Mouse (Mus musculus): ENCODE measurements around the gene Fut11. TPM values are rescaled to one million over a fixed set of nuclear protein-coding genes. Genes with fewer than 3 reads are reported as not detected.

Gene Fut11
- polyA plus RNA-seq, 1 experiment, result 7.4 TPM

DNA sequence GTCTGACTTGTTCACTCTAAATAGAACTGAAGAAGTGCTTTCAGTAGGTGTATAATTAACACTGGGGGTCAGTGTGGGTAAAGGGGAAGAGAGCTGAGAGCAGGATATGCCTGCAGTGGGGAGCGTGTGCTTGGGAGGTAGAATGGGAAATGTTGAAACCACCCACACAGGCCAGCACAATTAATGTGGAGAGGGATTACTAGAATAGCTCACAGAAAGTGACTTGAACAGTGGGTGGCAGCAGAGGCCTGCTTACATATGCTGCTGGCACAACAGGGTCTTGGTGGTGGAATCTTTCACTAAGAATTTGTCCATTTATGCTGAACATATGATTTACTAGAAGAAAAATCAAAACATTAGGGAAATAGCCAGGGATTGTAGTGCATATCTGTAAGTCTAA, 2.2 kb downstream of the Fut11 start:
- no peak for TF ChIP-seq GATA1 (IDR thresholded peaks at IDR 0.05; ENCODE audit: low read length)

DNA sequence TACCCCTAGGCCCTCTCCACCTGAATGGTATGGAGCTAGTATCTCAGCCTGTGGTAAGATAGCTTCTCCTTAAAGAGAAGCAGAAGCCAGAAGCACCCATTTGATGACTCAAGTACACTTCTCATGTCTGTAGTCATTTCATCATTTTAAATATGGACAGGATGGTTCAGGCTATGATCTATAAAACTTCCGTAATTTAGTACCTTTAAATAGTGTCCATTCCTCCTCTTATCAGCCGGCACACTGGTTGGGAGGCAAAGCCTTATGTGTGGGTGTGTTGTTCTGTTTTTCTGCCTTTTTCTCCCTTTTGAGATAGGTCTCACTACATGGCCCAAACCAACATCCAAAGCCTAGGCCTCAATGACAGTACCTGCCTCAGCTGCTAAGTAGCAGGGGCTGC, 3.7 kb downstream of the Fut11 start:
- TF ChIP-seq GATA1 (IDR thresholded peaks at IDR 0.05; ENCODE audit: low read length), result no peak

DNA sequence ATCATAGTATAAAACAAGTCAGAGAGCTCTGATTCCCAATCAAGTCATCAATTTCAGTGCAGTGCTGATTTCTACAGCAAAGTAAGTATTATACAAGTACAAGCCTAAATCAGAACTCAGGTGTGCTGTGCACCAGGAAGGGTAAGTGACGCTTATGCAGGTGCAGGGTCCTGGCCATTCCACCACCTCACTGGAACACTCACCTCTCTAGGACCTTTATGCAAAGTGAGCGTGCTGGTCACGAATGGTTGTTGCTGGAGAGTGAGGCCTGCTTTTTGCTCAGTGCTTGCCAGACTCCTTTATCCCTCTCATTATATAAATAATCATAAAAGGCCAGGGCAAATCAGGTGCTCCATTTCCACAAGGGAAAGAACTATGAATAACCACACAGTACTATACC, 5.6 kb downstream of the Fut11 start:
- TF ChIP-seq GATA1 (IDR thresholded peaks at IDR 0.05; ENCODE audit: low read length), result no peak

DNA sequence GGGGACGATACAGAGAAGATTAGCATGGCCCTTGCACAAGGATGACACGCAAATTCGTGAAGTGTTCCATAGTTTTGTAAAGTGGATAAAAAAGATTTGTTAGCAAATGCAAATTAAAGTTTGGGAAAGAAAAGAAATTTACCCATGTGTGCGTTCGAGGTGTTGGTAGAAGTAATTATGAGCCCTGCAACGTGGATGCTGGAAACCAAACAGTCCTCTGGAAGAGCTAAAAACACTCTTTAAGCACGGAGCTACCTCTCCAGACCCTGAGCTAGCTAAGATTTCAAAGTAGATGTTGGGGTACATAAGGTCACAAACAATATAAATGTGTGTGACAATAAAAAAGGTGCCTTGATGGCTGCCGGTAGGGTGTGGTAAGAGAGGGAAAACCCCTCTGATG, 6.8 kb downstream of the Fut11 start:
- TF ChIP-seq GATA1 (IDR thresholded peaks at IDR 0.05; ENCODE audit: low read length), result no peak

DNA sequence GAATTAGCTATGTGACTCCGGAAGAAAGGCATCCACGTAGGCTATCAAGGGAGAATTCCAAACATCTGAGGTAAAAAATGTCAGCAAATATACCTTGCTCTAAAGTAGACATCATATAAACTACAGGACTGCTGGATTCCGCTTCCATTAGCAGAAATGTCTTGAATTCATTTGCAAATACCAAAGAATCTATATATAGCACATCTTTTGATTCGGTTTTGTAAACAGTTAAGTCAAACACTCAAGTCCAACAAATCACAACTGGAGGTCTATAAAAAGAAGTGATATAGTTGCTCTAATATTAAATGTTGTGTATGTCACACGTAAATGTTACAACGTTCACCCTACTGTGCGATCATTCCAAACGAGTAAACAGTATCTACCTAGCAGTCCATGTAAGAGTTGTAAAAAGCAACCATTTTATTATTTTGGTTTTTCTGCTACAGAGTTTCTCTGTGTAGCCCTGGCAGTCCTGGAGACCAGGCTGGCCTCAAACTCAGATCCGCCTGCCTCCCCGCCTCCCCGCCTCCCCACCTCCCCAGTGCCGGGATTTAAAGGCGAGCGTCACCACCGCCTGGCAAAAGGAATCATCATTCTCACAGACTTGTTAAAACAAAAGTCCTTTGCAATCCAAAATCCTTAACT, 7.5 kb downstream of the Fut11 start:
- no peak for TF ChIP-seq GATA1 (IDR thresholded peaks at IDR 0.05; ENCODE audit: low read length)

DNA sequence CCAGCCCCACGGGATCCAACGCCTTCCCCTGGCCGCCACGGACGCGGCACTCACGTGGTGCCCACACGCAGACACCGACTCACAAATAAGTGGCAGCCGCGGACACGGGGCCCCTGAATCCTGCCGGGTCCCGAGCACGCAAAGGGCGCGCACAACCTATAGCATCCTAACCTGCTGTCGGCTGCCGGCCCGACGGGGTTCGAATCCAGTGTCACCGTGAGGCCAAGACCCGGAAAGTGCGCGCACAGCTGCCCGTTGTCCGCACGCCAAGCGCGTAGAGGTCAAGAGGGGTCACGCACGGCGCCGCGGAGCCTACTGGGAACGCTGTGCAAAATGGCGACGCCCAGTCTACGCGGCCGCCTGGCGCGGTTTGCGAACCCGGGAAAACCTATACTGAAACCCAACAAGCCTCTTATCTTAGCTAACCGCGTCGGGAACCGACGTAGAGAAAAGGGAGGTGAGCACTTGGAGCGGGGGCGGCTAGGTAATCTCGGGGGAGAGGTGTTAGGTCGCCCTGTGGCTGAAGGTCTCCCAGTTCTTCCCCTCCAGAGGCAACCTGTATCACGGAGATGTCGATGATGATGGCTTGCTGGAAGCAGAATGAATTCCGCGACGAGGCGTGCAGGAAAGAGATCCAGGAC, 8.1 kb downstream of the Fut11 start, which contains the start of gene Chchd1:
TSS of gene Chchd1 (plus strand) at position 266 of the 641 bp plus-strand sequence.
- no peak for TF ChIP-seq GATA1 (IDR thresholded peaks at IDR 0.05; ENCODE audit: low read length)

DNA sequence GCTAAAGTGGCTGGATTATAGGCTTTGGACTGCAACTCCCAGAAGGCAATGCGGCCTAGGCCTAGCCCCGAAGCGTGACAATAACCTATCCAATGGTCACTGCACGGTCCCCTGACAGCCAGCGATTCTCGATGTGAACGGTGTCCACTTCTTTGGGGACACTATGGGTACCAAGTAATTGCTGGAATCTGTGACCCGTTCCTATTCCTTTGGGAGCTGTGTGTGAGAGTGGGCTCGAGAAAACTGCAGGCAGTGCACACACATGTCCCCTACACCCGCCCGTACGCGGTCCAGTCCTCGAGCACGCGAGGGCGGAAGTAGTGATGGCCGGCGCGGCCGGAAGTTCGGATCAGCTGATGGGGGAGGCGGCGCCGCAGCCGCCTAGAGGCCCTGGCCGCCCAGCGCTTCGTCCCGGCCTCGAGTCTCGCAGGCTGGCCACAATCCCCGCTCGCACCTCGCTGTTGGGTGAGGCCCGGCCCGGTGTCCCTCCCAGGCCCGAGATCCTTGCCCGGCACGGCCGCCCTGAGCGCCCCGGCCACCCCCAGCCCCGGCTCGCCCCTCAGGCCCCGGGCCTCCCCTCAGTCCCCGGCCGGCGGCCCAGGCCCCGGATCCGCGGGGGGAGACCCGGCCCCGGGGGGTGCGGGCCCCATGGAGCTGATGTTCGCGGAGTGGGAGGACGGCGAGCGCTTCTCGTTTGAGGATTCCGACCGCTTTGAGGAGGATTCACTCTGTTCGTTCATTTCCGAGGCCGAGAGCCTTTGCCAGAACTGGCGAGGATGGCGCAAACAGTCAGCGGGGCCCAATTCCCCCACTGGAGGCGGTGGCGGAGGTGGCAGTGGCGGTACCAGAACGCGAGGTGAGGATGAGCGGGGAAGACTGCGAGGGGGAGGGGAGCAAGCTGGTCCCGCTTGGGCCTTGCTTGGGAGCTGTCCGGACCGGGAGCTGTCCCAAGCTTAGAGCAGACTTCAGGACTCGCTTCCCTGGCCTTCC, 12.7 kb downstream of the Fut11 start, which contains the start of gene Zswim8:
TSS of gene Zswim8 (plus strand) at position 352 of the 990 bp plus-strand sequence.
- TF ChIP-seq GATA1 (IDR thresholded peaks at IDR 0.05; ENCODE audit: low read length), result no peak

DNA sequence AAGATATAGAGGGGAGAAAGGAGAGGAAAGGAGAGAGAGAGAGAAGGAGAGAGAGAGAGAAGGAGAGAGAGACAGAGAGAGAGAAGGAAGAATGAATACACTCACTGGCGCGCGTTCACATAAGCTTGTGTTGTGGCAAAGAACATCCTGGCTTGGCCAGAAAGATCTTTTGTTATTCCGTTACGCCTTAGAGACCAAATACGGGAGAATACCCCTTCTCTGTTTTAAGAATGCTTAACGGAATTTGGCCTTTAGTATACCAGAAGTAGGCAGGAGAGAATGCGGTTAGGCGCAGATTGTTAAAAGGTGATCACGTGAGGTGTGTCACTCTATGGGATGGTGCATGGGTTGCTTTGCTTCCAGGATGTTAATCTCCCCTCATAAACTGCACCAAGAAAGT, 13.5 kb downstream of the Fut11 start:
- TF ChIP-seq GATA1 (IDR thresholded peaks at IDR 0.05; ENCODE audit: low read length), result no peak

DNA sequence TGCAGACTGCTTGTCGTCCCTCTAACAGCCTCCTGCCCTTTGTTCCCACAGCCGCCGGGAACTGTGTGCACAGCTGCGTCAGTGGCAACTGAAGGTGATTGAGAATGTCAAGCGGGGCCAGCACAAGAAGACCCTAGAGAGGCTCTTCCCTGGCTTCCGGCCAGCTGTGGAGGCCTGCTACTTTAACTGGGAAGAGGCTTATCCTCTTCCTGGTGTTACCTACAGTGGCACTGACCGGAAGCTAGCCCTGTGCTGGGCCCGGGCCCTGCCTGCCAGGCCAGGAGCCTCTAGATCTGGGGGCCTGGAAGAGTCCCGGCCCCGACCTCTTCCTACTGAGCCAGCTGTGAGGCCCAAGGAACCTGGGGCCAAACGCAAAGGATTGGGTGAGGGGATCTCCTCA, 19.1 kb downstream of the Fut11 start:
- no peak for TF ChIP-seq GATA1 (IDR thresholded peaks at IDR 0.05; ENCODE audit: low read length)

DNA sequence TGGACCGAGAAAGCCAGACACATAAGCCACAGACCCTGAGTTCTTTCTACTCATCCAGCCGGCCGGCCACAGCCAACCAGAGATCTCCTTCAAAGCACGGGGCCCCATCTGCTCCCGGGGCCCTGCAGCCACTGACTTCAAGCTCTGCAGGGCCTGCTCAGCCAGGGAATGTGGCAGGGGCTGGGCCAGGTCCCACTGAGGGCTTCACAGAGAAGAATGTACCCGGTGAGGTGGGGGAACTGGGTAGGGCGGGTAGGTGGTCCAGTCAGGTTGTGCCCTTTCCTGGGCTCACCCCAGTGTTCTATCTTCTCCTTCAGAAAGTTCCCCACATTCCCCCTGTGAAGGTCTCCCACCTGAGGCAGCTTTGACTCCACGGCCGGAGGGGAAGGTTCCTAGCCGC, 23.7 kb downstream of the Fut11 start:
- TF ChIP-seq GATA1 (IDR thresholded peaks at IDR 0.05; ENCODE audit: low read length), result no peak

DNA sequence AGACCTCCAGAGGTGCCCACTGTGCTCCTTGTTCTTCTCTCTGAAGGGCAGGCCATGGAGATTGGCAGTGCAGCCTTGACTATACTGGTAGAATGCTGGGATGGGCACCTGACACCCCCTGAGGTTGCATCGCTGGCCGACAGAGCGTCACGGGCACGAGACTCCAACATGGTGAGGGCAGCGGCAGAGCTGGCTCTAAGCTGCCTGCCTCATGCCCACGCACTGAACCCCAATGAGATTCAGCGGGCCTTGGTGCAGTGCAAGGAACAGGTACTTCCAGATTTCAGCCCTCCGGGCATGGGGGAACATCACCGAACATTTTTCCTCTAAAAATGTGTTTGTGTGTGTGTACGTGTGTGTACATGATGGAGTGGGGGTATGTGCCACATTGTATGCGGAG, 25.0 kb downstream of the Fut11 start:
- TF ChIP-seq GATA1 (IDR thresholded peaks at IDR 0.05; ENCODE audit: low read length), result no peak

DNA sequence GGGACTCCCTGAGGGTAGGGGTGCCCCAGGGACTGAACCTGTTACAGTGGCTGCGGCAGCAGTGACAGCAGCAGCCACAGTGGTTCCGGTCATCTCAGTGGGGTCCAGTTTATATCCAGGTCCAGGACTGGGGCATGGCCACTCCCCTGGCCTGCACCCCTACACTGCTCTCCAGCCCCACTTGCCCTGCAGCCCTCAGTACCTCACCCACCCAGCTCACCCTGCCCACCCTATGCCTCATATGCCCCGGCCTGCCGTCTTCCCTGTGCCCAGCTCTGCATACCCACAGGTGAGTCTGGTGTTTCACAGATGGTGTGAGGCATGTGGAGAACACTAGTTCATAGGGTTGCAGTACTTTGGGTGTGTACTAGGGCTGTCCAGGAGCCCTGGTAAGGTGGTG, 26.6 kb downstream of the Fut11 start:
- TF ChIP-seq GATA1 (IDR thresholded peaks at IDR 0.05; ENCODE audit: low read length), result no peak

DNA sequence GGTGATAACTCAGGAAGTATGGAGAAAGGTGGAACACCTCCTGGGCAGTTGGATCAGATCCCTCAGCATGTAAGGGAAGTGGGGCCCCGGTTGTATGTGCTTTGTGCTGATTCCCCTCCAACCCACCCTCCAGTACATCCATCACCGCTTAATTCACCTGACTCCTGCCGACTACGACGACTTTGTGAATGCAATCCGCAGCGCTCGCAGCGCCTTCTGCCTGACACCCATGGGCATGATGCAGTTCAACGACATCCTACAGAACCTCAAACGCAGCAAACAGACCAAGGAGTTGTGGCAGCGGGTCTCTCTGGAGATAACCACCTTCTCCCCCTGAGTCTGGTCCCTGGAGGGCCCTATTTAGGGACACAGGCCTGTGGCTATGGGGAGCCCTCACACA, 28.2 kb downstream of the Fut11 start:
- no peak for TF ChIP-seq GATA1 (IDR thresholded peaks at IDR 0.05; ENCODE audit: low read length)

DNA sequence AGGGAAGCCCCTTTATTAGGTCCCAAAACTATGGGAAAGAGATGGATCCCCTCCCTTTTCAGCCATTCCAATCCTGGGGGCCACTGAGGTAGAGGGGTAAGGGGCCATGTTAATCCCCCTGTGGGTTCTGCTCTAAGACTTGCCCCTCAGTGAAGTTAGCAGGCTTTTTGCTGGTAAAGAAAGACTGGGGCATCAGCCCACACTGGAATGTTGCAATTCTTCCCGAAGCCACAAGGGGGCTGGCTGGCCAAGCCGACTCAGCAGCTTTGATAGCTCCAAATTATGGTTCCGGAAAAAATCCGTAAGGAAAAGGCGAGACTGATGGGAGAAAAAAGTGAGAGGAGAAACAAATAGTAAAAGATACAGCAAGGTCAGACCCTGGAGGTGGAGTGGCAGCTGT, 29.3 kb downstream of the Fut11 start:
- TF ChIP-seq GATA1 (IDR thresholded peaks at IDR 0.05; ENCODE audit: low read length), result no peak

DNA sequence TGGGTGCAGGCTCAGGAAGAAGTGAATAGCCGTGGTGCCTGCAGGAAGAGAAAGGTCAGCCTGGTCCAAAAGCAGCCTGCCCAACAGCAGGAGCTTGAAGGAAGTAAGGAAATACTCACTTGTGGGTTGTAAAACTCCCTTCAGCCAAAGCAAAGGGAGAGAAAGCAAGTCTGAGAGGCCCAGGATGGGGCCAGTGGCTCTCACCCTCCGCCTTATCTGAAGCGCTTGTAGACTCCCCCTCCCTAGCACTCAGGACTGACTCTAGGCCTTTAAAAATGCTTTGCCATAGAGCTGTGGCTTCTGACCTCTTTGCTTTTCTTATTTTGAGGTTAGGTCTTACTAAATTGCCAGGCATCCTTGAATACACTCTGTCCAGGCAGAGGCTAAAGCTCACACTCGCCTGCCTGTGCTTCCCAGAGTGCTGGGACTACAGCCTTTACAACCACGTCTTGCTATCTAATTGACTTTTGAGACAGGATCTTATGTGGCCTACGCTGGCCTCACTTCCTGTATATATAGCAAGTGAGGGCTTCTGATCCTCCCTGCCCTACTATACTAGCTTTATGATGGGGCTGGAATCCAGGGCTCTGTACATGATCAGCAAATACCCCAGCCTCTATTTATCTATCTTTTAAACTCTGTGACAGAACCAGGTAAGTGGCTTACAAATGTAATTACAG, 31.0 kb downstream of the Fut11 start:
- no peak for TF ChIP-seq GATA1 (IDR thresholded peaks at IDR 0.05; ENCODE audit: low read length)

DNA sequence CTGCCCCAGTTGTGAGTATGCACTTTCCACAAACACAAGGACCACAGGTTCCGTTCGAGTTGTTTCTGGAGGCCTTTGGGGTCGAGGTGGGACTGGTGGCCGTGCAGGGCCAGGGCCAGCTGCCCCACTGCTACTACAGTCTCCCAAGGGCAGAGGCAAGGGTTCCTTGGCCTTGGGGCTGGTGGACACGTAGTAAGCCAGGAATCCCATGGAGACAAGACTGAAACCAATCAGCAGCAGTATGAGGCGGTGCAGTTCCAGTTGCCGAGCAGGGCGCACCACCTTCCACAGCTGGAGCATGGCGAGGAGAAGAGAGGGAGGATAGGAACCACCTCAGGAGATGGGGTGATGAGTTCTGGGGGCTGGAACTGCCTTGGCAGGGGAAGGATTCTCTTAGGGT, 35.1 kb downstream of the Fut11 start:
- TF ChIP-seq GATA1 (IDR thresholded peaks at IDR 0.05; ENCODE audit: low read length), result no peak
